Mouse (Mus musculus) c-Kit-positive CD71-positive TER-119-positive erythroid progenitor cells, embryonic 14.5 days (primary cell): ENCODE data around the gene Rad51b.

Experiments
- DNase-seq: peaks from one replicate; pipeline ENCODE4 v3.0.0-alpha.2; 2013; ENCODE audit warnings: low spot score

Rad51b gene

DNA sequence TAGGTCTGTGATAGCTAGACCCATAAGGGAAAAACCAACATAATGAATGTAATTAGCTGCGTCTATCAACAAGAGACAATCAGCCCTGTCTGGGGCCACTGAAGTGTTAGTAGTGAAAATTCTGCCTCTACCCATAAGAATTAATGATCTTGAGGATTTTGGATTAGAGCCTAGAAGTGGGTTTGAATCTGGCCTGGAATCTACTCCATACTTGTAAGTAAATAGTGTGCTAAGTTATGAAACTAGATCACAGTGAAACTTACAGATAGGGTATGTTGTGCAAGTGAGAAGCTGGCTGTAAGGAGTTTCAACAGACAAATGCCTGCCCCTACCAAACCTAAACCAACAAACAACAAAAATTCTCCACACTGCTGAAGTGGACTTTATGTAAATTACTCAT, 83.1 kb downstream of the Rad51b start:
- no peak for DNase-seq

DNA sequence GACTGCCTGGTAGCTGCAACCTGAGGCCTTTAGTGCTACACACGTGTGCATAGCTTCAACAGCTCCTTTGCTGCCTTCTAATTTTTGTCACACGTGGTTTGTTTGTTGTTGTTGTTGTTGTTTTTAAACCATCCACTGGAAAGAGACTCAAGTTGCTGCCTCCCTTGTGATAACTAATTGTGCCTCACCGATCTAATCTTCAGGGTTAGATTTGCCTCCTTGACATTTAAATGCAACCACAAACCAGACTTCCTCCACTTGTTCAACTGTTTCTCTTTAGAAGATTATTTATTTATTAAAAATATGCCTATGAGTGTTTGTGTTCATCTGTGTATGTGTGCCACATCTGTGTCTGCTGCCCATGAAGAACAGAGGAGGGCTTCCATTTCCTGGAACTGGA, 84.4 kb downstream of the Rad51b start:
- no peak for DNase-seq

DNA sequence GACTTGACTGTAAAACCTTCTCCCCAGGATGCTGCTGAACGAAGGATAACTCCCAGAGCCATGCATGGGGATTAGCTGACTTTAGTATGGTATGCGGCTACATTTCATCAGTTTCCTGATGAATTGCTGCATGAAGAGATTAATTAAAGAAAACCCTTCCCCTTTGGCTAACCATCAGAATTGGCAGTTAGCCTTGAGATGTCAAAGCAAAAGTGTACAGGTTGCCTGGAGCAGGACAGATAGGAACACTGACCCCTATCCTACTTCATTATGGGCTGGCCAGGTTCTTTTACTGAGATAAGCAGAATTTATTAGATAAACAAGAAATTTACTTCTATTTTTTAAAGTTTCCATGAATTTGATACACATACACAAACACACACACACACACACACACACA, 85.3 kb downstream of the Rad51b start:
- DNase-seq: no peak

DNA sequence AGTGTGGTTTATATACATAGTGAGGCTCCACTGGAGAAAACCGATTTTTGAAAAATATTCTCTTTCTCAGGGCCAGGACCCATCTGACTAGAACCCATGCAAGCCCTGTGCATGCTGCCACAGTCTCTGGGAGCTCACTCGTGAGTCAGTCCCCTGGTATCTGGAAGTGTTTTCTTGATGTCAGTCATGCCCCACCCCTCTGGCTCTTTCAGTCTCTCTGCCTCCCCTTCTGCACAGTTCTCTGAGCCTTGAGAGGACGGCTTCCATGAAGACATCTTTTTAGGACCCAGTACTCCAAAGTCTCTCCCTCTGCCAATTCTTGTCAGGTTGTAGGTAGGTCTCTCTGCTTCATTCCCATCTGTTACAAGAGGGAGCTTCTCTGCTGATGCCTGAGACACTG, 86.5 kb downstream of the Rad51b start:
- no peak for DNase-seq

DNA sequence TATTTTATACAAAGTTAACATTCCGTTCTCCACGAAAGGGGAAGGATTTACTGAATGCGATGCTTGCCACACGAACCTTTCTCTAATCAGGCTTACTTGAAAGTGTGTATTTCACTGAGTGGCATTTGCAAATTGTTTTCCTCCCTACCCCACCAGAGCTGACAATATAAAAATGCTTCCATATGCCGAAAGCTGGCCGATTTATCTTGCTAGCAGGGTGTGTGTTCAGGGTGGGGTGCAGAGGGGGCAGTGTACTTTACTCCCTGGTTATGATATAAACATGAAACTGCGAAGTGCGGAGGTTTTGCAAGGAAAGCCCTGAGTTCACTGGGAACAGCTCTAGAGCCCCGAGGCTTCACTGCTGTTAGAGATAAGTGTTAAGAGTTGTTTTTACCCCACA, 87.7 kb downstream of the Rad51b start:
- no peak for DNase-seq

DNA sequence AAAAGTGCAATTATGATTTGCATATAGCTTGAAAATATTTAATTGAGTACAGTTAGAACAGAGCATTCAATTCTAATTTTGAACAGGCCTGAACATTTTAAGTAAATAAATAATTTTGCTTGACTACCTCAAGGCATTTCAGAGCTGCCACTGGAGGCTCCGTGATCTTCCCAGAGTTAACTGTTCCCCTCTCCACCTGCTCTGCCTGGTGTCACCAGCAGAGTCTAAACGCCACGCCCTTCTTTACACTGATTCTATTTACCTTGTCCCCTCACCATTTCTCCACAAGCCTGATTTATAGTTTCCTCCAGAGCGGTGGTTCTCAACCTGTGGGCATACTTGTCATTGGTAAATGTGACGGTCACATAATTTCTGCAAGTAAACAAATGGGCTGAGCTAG, 88.1 kb downstream of the Rad51b start:
- no peak for DNase-seq

DNA sequence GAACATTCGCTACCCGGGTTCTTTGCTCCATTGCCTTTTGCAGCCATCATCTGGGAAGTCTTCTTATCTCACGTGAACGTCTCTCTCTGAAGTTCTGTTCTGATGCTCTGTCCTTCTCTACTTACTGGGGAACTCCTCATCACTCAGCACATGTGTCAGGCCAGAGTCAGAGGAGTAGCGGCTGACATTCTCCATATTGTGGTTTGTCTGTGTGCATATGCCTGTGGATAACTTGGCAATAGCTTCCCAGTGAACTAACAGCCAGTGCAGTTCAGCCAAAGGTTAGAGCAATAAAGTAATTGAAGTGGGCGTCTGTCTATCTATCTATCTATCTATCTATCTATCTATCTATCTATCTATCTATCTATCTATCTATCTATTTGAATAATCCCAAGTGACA, 90.8 kb downstream of the Rad51b start:
- DNase-seq: no peak

DNA sequence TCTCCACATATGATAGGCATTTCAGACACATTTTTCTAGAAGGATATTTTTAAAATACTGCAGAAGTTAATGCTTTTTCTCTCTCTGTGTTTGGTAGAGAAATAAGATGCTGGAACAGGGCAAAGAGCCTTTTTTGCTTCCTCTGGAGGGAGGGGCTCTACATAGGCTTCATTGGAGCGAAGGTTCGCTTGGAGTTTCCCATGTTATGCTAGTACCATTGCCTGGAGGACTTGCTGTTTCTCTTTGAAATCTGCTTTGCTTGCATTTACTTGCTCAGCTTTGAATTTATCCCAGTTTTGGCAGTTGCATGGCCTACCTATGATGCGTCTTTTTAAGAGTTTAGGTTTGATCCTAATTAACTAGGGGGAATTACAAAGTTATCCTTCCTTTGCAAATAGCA, 92.2 kb downstream of the Rad51b start:
- DNase-seq: no peak

DNA sequence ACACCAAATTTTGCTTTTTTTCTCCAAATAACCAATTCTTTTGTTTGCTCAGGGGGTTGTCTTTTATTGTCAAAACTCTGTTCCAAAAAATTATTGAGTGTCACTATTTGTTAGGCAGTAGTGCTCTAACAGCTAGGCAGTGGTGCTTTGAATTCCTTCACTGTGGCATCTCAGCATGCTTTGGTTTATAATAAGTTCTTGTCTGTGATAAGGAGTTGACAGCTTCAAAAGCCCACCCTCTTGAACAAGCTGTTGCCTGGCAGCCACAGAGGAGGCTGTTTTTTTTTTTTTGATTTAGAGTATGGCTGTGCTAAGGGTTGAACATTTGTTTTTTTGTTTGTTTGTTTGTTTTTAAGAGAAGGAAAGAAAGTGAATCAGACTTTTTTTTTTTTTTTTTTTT, 92.9 kb downstream of the Rad51b start:
- DNase-seq: no peak

DNA sequence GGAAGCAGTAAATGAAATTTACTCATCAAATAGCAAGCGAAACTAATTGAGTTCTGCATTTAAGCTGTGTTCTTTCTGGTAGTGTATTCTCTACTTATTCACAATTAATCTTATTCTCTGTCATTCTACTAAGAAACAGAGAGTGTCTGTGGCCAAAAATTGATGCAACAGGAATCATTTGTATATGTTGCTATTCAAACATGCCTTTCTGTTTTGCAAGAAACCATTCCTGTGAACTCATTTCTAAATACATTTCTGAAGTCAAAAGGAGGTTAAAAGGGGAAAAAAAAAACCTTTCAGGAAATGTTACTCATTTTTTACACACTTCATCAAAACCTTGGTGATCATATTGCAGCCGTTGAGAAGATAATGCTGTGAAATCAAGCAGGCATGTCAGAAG, 96.6 kb downstream of the Rad51b start:
- DNase-seq: no peak

DNA sequence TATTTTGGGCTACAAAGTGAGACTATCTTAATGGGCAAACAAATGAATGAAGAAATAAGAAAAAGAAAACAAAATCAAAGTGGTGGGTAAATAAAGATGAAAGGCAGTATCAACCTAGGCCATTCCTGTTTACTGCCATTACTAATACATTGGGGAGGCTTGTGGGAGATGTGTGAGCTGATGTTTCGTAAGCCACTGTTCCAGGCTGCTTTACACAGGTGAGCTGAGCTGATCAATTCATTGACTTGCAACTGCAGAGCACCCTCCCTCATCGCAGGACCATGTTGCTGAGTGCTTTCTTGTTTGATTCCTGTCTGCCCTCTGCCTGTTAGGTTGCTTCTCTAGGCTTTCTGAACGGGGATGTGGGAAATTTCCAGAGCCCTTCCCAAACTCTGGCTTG, 106.9 kb downstream of the Rad51b start:
- no peak for DNase-seq

DNA sequence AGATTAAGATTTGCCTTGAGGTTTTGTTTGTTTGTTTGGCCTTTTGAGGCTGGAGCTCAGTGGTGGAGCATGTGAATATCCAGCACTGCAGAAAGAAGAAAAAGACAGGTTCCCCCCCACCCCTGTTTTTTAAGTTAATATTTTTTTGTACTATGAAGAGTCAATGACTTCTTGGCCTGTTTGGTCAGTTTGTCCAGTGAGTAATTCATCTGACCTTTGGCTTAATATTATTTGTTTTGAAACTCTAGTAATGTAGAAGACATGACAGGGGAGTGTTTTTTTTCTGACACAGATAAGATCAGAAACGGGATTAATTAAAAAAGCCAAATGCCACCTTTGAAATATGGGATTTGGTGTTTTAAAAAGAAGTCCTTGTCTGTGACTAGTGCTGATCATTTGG, 107.4 kb downstream of the Rad51b start:
- no peak for DNase-seq

DNA sequence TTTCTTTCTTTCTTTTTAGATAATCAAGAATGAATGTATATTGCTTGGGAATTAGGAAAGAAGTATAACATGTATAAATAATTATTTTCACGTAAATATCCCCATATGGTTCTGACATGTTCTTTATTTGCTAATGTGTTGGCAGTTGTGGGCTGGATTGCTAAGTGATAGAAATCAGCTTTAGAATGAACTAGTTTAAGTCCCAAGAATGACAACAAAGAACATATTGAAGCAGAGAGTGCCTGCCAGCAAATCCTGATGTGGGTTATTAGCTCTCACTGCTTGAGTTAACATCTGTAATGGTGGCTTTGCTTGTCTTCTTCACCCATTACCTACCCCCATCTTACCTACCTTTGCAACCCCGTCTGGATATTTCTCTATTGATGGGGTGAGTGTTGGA, 111.6 kb downstream of the Rad51b start:
- DNase-seq: no peak

DNA sequence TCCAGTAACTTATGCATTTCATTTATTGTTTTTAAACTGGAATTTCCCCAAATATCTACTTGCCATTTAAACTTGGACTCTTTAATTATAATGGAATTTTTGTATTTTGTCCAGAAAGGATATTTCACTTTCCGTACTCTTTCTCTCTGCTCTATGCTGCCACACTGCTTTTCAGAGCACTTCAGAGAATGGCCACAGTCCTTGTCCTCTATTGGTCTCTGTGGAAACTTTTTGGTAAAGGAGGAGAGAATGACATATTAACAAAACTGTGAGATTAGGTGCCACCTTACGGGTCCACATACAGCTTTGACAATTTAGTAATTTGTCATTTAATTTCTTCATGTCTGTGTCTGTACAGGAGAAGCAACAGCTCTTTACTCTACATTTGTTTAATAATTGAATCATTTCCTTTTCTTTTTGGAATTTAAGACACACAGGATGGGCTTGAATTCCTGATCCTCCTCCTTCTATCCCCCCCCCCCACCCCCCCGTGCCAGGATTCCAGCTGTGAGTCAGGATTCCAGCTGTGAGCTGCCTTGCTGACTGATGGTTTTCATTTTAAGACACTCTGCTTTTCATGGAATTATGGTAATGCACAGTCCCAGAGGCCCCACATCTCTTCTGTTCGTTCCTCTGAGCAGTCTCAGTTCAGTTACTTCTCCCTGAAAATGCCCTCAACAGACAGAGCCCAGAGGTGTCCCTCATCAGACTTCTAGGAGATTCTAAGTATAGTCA, 112.2 kb downstream of the Rad51b start:
- DNase-seq: no peak

DNA sequence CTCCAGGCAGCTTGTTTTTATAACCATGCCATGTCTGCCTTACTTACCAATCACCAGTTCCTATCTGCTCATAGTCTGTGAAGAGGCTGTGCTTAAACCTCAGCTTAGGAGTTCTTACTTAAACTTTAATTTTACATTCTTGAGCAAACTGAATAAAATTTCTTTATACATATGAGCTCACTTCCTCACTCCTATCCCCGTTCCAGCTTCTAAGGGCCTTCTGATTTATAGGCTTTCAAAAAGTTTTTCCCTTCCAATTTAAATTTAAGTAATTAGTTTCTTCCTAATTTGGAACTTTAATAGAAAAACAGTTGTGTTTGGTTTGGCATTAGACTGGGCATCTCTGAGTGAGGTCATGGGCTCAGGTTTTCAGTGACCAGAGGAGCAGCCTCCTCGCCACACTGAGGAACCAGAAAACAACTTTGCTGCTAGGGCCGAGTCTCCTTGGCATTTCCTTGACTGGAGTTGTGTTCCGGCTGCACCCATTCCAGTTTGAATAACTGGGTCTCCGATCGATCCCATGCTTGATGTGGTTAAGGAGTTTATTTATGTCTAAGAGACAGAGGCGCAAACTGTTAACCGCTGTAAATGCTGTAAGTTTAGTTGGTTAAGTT, 115.9 kb downstream of the Rad51b start:
- no peak for DNase-seq

DNA sequence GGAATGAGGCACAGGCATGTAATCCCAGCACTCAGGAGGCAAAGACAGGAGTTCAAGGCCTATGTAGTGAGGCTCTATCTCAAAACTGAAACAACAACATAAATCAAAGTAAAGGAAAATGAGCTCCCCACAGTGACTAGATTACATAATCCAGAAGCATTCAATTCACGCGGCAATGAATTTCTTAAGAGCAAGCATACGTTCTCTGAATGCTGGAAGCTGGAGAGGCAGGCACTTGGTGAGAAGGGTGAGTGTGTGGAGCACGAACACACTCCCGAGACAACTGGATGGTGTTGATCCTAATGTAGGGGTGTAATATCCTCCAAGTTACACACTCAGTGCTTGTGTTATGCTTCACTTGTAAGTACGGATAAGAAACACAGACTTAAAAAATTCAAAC, 120.3 kb downstream of the Rad51b start:
- DNase-seq: no peak

DNA sequence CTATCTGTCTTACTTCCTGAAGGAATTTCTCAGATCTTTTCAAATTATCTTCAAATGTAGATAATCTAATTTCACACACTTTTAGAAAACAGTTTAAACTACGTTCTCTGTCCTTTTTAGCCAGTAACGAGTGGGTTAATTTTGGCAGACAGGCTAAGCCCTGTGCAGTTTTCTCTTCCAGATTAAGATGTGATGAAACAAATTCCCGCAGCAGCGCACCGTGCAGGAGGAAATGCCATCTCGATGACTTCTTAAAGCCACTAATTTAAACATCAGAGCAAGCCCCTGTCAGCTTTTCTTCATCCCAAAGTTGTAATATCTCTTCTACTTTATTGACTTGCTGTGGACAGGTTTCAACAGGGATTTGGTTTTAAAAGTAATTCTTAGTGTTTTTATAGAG, 123.5 kb downstream of the Rad51b start:
- DNase-seq: no peak

DNA sequence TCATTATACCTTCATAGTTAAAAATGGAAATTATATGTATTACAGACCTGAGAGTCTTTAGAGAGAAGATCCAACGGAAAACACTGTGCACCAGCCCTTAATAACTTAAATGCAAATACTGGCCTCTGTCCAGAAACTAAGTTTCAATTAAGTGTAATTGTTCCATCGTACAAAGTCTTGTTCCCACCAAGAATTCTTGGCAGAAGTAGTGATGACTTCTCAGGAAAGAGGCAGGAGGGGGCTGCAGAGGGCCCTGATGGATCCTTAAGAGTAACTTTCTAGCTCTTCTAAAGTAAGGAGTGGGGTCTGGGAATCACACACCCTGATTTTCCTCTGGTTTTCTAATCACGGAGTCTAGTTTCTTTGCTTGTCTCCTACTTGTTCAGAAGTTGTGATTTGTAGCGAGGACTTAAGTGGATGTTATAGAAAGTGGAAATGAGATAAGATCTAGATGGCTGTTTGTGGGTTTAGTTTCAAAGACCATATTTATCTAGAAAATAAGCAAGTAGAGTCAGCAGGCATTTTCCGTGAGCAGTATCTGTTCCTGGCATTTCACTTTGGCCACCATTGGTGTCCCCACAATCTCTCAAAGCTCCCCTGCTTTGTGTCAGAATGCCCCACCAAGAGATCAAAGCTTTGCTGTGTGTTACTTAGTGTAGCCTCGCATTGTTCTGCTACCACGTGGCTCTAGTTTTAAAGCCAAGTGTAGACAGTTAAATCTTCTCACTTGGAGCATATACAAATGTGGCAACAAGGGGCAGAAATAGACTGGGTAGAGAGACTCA, 132.6 kb downstream of the Rad51b start:
- no peak for DNase-seq

DNA sequence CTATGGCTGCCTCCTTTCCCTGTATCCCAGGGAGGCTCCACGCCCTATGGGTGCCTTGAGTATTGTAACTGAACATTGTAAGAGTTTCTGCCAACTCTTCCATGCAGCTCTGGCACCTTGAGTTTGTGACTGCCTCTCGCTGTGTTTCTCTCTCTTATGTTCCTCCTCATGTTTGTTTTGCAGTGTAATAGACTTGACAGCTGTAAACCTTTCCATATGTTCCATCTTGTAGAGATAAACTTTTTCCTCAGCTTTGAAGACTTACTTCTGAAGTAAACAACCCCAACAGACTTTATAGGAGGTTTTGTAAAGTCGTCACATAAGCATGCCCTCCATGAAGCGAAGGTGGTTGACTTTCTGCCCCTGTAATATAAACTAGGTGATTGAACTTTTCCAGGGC, 134.1 kb downstream of the Rad51b start:
- no peak for DNase-seq

DNA sequence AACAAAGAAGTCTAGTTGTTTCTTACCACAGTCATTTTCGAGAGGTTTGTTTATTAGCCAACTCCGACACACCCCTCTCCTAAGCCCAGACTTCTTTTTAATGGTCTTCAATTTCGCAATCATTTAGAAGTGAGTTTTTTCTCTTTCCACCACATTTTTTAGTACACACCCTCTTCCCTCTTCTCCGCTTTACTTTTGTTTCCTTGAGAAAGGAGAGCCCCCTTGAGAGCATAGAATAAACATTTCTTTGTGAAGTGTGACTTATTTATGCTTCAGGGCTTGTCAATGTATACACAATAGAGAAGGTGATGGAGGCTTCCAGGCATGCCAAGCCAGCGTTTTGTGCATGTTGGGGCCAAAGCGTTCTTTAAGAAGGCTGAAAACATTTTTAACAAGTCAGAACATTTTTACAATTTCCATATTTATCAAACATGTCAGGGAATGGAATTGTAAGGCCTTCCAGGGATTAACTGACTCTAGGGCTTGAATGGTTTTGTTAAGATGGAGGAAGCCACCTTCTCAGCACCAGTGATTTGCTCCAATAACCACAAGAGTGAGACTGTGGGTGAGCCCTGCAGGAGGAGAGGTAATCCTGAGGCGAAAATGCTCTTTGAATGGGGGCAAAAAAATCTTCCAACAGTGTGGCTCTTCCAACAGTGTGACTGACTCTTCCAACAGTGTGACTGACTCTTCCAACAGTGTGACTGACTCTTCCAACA, 136.8 kb downstream of the Rad51b start:
- DNase-seq: no peak

DNA sequence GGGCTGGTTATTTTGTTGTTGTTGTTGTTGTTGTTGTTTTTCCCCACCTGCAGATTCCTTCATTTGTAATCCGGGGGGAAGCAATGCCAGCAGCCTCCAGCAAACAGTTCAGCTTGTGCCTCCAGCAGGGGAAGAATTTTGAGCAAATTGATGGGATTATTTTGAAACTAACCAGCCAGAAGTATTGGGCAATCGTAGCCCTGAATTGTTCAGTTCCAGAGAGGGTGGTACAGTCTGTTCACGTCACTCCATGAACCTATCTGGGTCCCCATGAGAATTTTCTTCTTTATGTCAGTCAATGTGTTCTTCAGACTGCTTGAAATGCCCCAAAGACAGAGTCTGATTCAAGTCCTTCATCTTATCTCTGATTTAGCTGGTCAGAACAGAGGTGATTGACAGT, 138.4 kb downstream of the Rad51b start:
- no peak for DNase-seq

DNA sequence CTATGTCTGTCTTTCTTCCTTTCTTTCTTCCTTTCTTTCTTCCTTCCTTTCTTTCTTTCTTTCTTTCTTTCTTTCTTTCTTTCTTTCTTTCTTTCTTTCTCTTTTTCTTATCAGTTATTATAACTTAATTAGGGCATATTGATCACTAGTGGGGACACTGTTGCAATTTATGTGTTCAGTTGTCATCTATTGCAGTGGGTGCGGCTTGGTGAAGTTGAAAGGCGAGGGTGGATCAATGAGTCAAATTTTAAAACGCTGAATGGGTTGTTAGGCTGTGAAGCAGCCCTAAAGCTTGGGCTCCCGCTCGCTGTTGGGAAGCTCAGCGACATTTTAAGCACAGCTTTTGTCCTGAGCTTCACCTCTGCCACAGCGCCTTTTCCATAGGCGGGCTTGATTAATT, 139.0 kb downstream of the Rad51b start:
- DNase-seq: no peak

DNA sequence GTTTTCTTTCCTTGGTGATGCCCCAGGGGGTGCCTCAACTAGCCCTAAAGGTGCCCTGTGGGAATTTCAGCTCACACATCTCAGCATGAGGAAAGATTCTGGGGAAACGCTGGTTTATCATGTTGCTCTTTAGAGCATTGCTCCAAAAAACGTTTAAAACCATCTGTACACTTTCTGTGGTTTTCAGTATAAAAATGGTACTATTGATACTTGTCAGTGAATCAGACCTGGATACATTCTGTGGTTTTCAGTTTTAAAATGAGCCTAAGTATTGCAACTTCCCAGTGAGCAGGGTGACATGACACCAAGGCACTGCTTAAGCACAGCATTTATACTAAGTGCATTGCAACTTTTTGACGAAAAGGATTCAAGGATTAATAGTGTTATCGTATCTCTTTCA, 139.8 kb downstream of the Rad51b start:
- DNase-seq: no peak
